In genomic region chr13:30636453-30636852, GRCm38 (mm10) we compare ENCODE assay signal across 17 mouse cellular contexts. TPM values are rescaled to one million over a fixed set of nuclear protein-coding genes. Genes with fewer than 3 reads are reported as not detected.
DNase-seq lines count a peak whose midpoint lies in the region; ATAC-seq and TF ChIP-seq lines count a peak whose summit lies in the region.
"Had no signal": no experiment of that assay in that cellular context is flagged by ENCODE, and none has a peak within 500 bp of the region (broad histone marks: within the 10 kb centered on the region; RNA-seq: fewer than 3 reads in every experiment).

No protein-coding gene starts in this region.

- no peak overlapping the region for H3K27ac ChIP-seq in intestine, postnatal 0 days (ENCODE audit: low read depth, low read length)
- H3K27ac ChIP-seq: embryonic facial prominence, embryonic 13.5 days; forebrain, embryonic 12.5 days; hindbrain, embryonic 15.5 days had no signal

- no peak overlapping the region for H3K9ac ChIP-seq in intestine, postnatal 0 days (ENCODE audit: low read depth, low read length)
- H3K9ac ChIP-seq: embryonic facial prominence, embryonic 13.5 days; forebrain, embryonic 12.5 days; heart, embryonic 12.5 days; hindbrain, embryonic 15.5 days had no signal

- TF ChIP-seq CTCF in intestine, postnatal 0 days (IDR thresholded peaks at IDR 0.05; ENCODE audit: low read depth): no peak

- WGBS in intestine, postnatal 0 days: 81% methylated on average over 4 of the region's 4 CpGs

- H3K4me1 ChIP-seq in intestine, postnatal 0 days (replicated peaks; ENCODE audit: control insufficient read depth, insufficient read depth, low read length): no peaks in the 10 kb centered on the region
- H3K4me1 ChIP-seq: embryonic facial prominence, embryonic 13.5 days; forebrain, embryonic 12.5 days; heart, embryonic 12.5 days; hindbrain, embryonic 15.5 days had no signal

- no peak overlapping the region for H3K4me3 ChIP-seq in intestine, postnatal 0 days (ENCODE audit: low read depth, low read length)
- H3K4me3 ChIP-seq: embryonic facial prominence, embryonic 13.5 days; forebrain, embryonic 12.5 days; heart, embryonic 12.5 days; hindbrain, embryonic 15.5 days had no signal

- no peak overlapping the region for H3K4me2 ChIP-seq in intestine, postnatal 0 days (replicated peaks; ENCODE audit: low read depth)
- H3K4me2 ChIP-seq: embryonic facial prominence, embryonic 13.5 days; forebrain, embryonic 12.5 days; heart, embryonic 12.5 days; hindbrain, embryonic 15.5 days had no signal

- no peaks in the 10 kb centered on the region for H3K27me3 ChIP-seq in intestine, postnatal 0 days (replicated peaks; ENCODE audit: control insufficient read depth, insufficient read depth, low read length)
- H3K27me3 ChIP-seq: embryonic facial prominence, embryonic 13.5 days; forebrain, embryonic 12.5 days; heart, embryonic 12.5 days; hindbrain, embryonic 15.5 days had no signal

- no peaks in the 10 kb centered on the region for H3K36me3 ChIP-seq in intestine, postnatal 0 days (ENCODE audit: control insufficient read depth, insufficient read depth)
- H3K36me3 ChIP-seq: embryonic facial prominence, embryonic 13.5 days; forebrain, embryonic 12.5 days; heart, embryonic 12.5 days; hindbrain, embryonic 15.5 days had no signal

- peak; percentile 66 for DNase-seq in heart, adult 11 months
- DNase-seq in heart, postnatal 4 days: no peak
- peak; percentile 40 for DNase-seq in thymus, postnatal 14 days
- no peak for DNase-seq in thymus, postnatal 25 days
- DNase-seq in natural killer cell, adult 2 months (ENCODE audit: low spot score in 2 of 2): peak; percentile 21 to 54
- DNase-seq in cerebellum, postnatal 14 days: no peak
- DNase-seq: adrenal gland, postnatal 10 days; cerebellum, adult 11 months; cerebellum, adult 8-10 months; cerebellum, postnatal 36 days; gastrocnemius, postnatal 14 days had no signal

- H3K9me3 ChIP-seq in intestine, postnatal 0 days (ENCODE audit: control insufficient read depth): no peaks in the 10 kb centered on the region
- H3K9me3 ChIP-seq: embryonic facial prominence, embryonic 13.5 days; forebrain, embryonic 12.5 days; heart, embryonic 12.5 days; hindbrain, embryonic 15.5 days had no signal

- ATAC-seq in intestine, postnatal 0 days: no peak
- ATAC-seq: forebrain, embryonic 16.5 days had no signal

RNA-seq across cellular contexts. Expression of gene Dusp22, which starts 23.3 kb away (rescaled TPM):
- 10 to 100 TPM; 16.4 to 17.4 TPM for total RNA-seq in heart, postnatal 4 days (2021)
- polyA plus RNA-seq in intestine, postnatal 0 days (2015; fragmentation: Nextera tagmentation; extraction: Ambion mirVana): 8.0 and 9.0 TPM in 2 replicates

Comparison
In these comparisons a context has a peak if more than half of its experiments do, and no peak if none do; other contexts are left out.
1. DNase-seq: peak in heart, adult 11 months (single experiment), thymus, postnatal 14 days (single experiment) and natural killer cell, adult 2 months (2 of 2); none in heart, postnatal 4 days (single experiment), thymus, postnatal 25 days (single experiment) and cerebellum, postnatal 14 days (0 of 2).